Mouse (Mus musculus): Measurements from ENCODE around the gene Cadm2. TPM values are rescaled to one million over a fixed set of nuclear protein-coding genes. Genes with fewer than 3 reads are reported as not detected.

The Cadm2 gene
- polyA plus RNA-seq, 1 experiment from 2014 or later: 13.4 TPM

GRCm38 (mm10) chr16:67613876-67614275 lies 6.8 kb downstream of the Cadm2 start:
- H3K9ac ChIP-seq (ENCODE audit: low read length): no peak overlapping the region
- peaks cover 19% of the 10 kb centered on the region; the same call in 1 of the 2 replicates for H3K4me1 ChIP-seq (ENCODE audit: control insufficient read depth, insufficient read depth, low read length)
- no peaks in the 10 kb centered on the region for H3K27me3 ChIP-seq (replicated peaks; ENCODE audit: control insufficient read depth, insufficient read depth, low read length)
- 20% methylated on average over 2 of the region's 2 CpGs for WGBS
- H3K36me3 ChIP-seq (ENCODE audit: control insufficient read depth, insufficient read depth, low read length): no peaks in the 10 kb centered on the region
- DNase-seq (ENCODE audit: low spot score) (peak; percentile 88), ATAC-seq (peak; percentile 40)
- no peaks in the 10 kb centered on the region for H3K9me3 ChIP-seq (replicated peaks; ENCODE audit: control insufficient read depth, low read length)
- H3K4me3 ChIP-seq (ENCODE audit: low read depth, low read length): no peak overlapping the region
- no peak overlapping the region for H3K27ac ChIP-seq (ENCODE audit: low read depth, low read length)
- H3K4me2 ChIP-seq (ENCODE audit: low read length): no peak overlapping the region

- DNase-seq (ENCODE audit: low spot score) (peak; percentile 90), ATAC-seq (peak; percentile 91)
- 1% methylated on average over 7 of the region's 7 CpGs for WGBS
- Histone ChIP-seq H3K9me3 (replicated peaks; ENCODE audit: control insufficient read depth, low read length) (no peaks in the 10 kb centered on the region), H3K4me1 (ENCODE audit: control insufficient read depth, insufficient read depth, low read length) (peaks cover 19% of the 10 kb centered on the region; the same call in 1 of the 2 replicates), H3K27ac (ENCODE audit: low read depth, low read length) (peak overlapping the region; percentile 63), H3K36me3 (ENCODE audit: control insufficient read depth, insufficient read depth, low read length) (no peaks in the 10 kb centered on the region), H3K9ac (ENCODE audit: low read length) (peak overlapping the region; percentile 1; the same call in 1 of the 2 replicates), H3K27me3 (replicated peaks; ENCODE audit: control insufficient read depth, insufficient read depth, low read length) (no peaks in the 10 kb centered on the region), H3K4me3 (ENCODE audit: low read depth, low read length) (no peak overlapping the region), H3K4me2 (ENCODE audit: low read length) (peak overlapping the region; percentile 37)
Observed at GRCm38 (mm10) chr16:67610904-67611681, 9.6 kb downstream of the Cadm2 start.

- H3K9me3 ChIP-seq (replicated peaks; ENCODE audit: control insufficient read depth, low read length): no peaks in the 10 kb centered on the region
- DNase-seq (ENCODE audit: low spot score) (no peak), ATAC-seq (no peak)
- no peaks in the 10 kb centered on the region for H3K27me3 ChIP-seq (replicated peaks; ENCODE audit: control insufficient read depth, insufficient read depth, low read length)
- H3K36me3 ChIP-seq (ENCODE audit: control insufficient read depth, insufficient read depth, low read length): no peaks in the 10 kb centered on the region
- 60% methylated on average over 4 of the region's 4 CpGs for WGBS
- no peak overlapping the region for H3K9ac ChIP-seq (ENCODE audit: low read length)
- peaks cover 19% of the 10 kb centered on the region; the same call in 1 of the 2 replicates for H3K4me1 ChIP-seq (ENCODE audit: control insufficient read depth, insufficient read depth, low read length)
- no peak overlapping the region for H3K27ac ChIP-seq (ENCODE audit: low read depth, low read length)
- H3K4me2 ChIP-seq (ENCODE audit: low read length): no peak overlapping the region
- no peak overlapping the region for H3K4me3 ChIP-seq (ENCODE audit: low read depth, low read length)
Observed at GRCm38 (mm10) chr16:67609116-67609515, 11.6 kb downstream of the Cadm2 start.

- no peak overlapping the region for H3K27ac ChIP-seq (ENCODE audit: low read depth, low read length)
- no peak overlapping the region for H3K4me3 ChIP-seq (ENCODE audit: low read depth, low read length)
- WGBS: 64% methylated on average over 3 of the region's 3 CpGs
- H3K4me2 ChIP-seq (ENCODE audit: low read length): no peak overlapping the region
- ATAC-seq (no peak), DNase-seq (ENCODE audit: low spot score) (no peak)
- H3K4me1 ChIP-seq (ENCODE audit: control insufficient read depth, insufficient read depth, low read length): peaks cover 19% of the 10 kb centered on the region; the same call in 1 of the 2 replicates
- no peaks in the 10 kb centered on the region for H3K9me3 ChIP-seq (replicated peaks; ENCODE audit: control insufficient read depth, low read length)
- H3K36me3 ChIP-seq (ENCODE audit: control insufficient read depth, insufficient read depth, low read length): no peaks in the 10 kb centered on the region
- no peak overlapping the region for H3K9ac ChIP-seq (ENCODE audit: low read length)
- H3K27me3 ChIP-seq (replicated peaks; ENCODE audit: control insufficient read depth, insufficient read depth, low read length): no peaks in the 10 kb centered on the region
Observed at GRCm38 (mm10) chr16:67608499-67608898, 12.2 kb downstream of the Cadm2 start.

- WGBS: 67% methylated on average over 6 of the region's 6 CpGs
- DNase-seq (ENCODE audit: low spot score) (no peak), ATAC-seq (no peak)
- no peak overlapping the region for H3K4me2 ChIP-seq (ENCODE audit: low read length)
- no peak overlapping the region for H3K4me3 ChIP-seq (ENCODE audit: low read depth, low read length)
- no peaks in the 10 kb centered on the region for H3K36me3 ChIP-seq (ENCODE audit: control insufficient read depth, insufficient read depth, low read length)
- H3K9me3 ChIP-seq (replicated peaks; ENCODE audit: control insufficient read depth, low read length): no peaks in the 10 kb centered on the region
- no peak overlapping the region for H3K27ac ChIP-seq (ENCODE audit: low read depth, low read length)
- H3K9ac ChIP-seq (ENCODE audit: low read length): no peak overlapping the region
- H3K27me3 ChIP-seq (replicated peaks; ENCODE audit: control insufficient read depth, insufficient read depth, low read length): no peaks in the 10 kb centered on the region
- peaks cover 14% of the 10 kb centered on the region; the same call in 1 of the 2 replicates for H3K4me1 ChIP-seq (ENCODE audit: control insufficient read depth, insufficient read depth, low read length)
Observed at GRCm38 (mm10) chr16:67605661-67606060, 15.0 kb downstream of the Cadm2 start.

- no peaks in the 10 kb centered on the region for H3K9me3 ChIP-seq (replicated peaks; ENCODE audit: control insufficient read depth, low read length)
- no peak overlapping the region for H3K4me2 ChIP-seq (ENCODE audit: low read length)
- no peaks in the 10 kb centered on the region for H3K27me3 ChIP-seq (replicated peaks; ENCODE audit: control insufficient read depth, insufficient read depth, low read length)
- ATAC-seq (no peak), DNase-seq (ENCODE audit: low spot score) (no peak)
- 70% methylated on average over 9 of the region's 9 CpGs for WGBS
- H3K27ac ChIP-seq (ENCODE audit: low read depth, low read length): no peak overlapping the region
- H3K4me1 ChIP-seq (ENCODE audit: control insufficient read depth, insufficient read depth, low read length): no peaks in the 10 kb centered on the region
- H3K36me3 ChIP-seq (ENCODE audit: control insufficient read depth, insufficient read depth, low read length): no peaks in the 10 kb centered on the region
- no peak overlapping the region for H3K4me3 ChIP-seq (ENCODE audit: low read depth, low read length)
- no peak overlapping the region for H3K9ac ChIP-seq (ENCODE audit: low read length)
Observed at GRCm38 (mm10) chr16:67599981-67600380, 20.7 kb downstream of the Cadm2 start.

- ATAC-seq (no peak), DNase-seq (ENCODE audit: low spot score) (peak; percentile 49)
- H3K9ac ChIP-seq (ENCODE audit: low read length): no peak overlapping the region
- H3K27me3 ChIP-seq (replicated peaks; ENCODE audit: control insufficient read depth, insufficient read depth, low read length): no peaks in the 10 kb centered on the region
- no peaks in the 10 kb centered on the region for H3K36me3 ChIP-seq (ENCODE audit: control insufficient read depth, insufficient read depth, low read length)
- WGBS: 64% methylated on average over 4 of the region's 4 CpGs
- H3K4me1 ChIP-seq (ENCODE audit: control insufficient read depth, insufficient read depth, low read length): no peaks in the 10 kb centered on the region
- H3K27ac ChIP-seq (ENCODE audit: low read depth, low read length): no peak overlapping the region
- H3K9me3 ChIP-seq (replicated peaks; ENCODE audit: control insufficient read depth, low read length): no peaks in the 10 kb centered on the region
- H3K4me3 ChIP-seq (ENCODE audit: low read depth, low read length): no peak overlapping the region
- no peak overlapping the region for H3K4me2 ChIP-seq (ENCODE audit: low read length)
Observed at GRCm38 (mm10) chr16:67598841-67599240, 21.9 kb downstream of the Cadm2 start.

GRCm38 (mm10) chr16:67591015-67591414 lies 29.7 kb downstream of the Cadm2 start:
- 89% methylated on average over 6 of the region's 6 CpGs for WGBS
- H3K27ac ChIP-seq (ENCODE audit: low read depth, low read length): no peak overlapping the region
- no peak overlapping the region for H3K4me2 ChIP-seq (ENCODE audit: low read length)
- ATAC-seq: no peak
- no peaks in the 10 kb centered on the region for H3K9me3 ChIP-seq (replicated peaks; ENCODE audit: control insufficient read depth, low read length)
- DNase-seq (ENCODE audit: low spot score): no peak
- H3K27me3 ChIP-seq (replicated peaks; ENCODE audit: control insufficient read depth, insufficient read depth, low read length): no peaks in the 10 kb centered on the region
- no peaks in the 10 kb centered on the region for H3K4me1 ChIP-seq (ENCODE audit: control insufficient read depth, insufficient read depth, low read length)
- H3K9ac ChIP-seq (ENCODE audit: low read length): no peak overlapping the region
- H3K4me3 ChIP-seq (ENCODE audit: low read depth, low read length): no peak overlapping the region
- H3K36me3 ChIP-seq (ENCODE audit: control insufficient read depth, insufficient read depth, low read length): no peaks in the 10 kb centered on the region

- Histone ChIP-seq H3K27ac (ENCODE audit: low read depth, low read length) (no peak overlapping the region; the same call in 1 of the 2 replicates), H3K36me3 (ENCODE audit: control insufficient read depth, insufficient read depth, low read length) (no peaks in the 10 kb centered on the region), H3K9me3 (replicated peaks; ENCODE audit: control insufficient read depth, low read length) (no peaks in the 10 kb centered on the region), H3K4me2 (ENCODE audit: low read length) (no peak overlapping the region), H3K27me3 (replicated peaks; ENCODE audit: control insufficient read depth, insufficient read depth, low read length) (no peaks in the 10 kb centered on the region), H3K4me3 (ENCODE audit: low read depth, low read length) (no peak overlapping the region), H3K9ac (ENCODE audit: low read length) (no peak overlapping the region), H3K4me1 (ENCODE audit: control insufficient read depth, insufficient read depth, low read length) (peaks cover 2% of the 10 kb centered on the region; the same call in 1 of the 2 replicates)
- DNase-seq (ENCODE audit: low spot score) (peak; percentile 66), ATAC-seq (peak; percentile 83)
- 39% methylated on average over 11 of the region's 11 CpGs for WGBS
Observed at GRCm38 (mm10) chr16:67578842-67579517, 41.7 kb downstream of the Cadm2 start.
